Mouse (Mus musculus) embryonic fibroblast, embryonic 13.5 days (primary cell): ENCODE results near the gene Abcc4. TPM values are rescaled to one million over a fixed set of nuclear protein-coding genes. Genes with fewer than 3 reads are reported as not detected.

ENCODE experiments used
- H3K27ac ChIP-seq: 2 replicates; pipeline ENCODE4 v1.5.1; 2012; ENCODE audit warnings: low read length, control low read depth, inconsistent platforms; ENCODE audit not compliant: insufficient read depth
- H3K4me1 ChIP-seq: 2 replicates; pipeline ENCODE4 v1.6.1; 2011; ENCODE audit warnings: low read length; ENCODE audit not compliant: control insufficient read depth, insufficient read depth
- H3K4me3 ChIP-seq: 2 replicates; pipeline ENCODE4 v1.5.1; 2011; ENCODE audit warnings: mild to moderate bottlenecking, control low read depth, low read length; ENCODE audit not compliant: insufficient read depth
- CTCF ChIP-seq: IDR thresholded peaks from 2 replicates; pipeline ENCODE4 v1.5.1; 2011; ENCODE audit warnings: mild to moderate bottlenecking, control low read depth, low read length, moderate library complexity, borderline replicate concordance; ENCODE audit not compliant: insufficient read depth
- POLR2A ChIP-seq: IDR thresholded peaks from 2 replicates; pipeline ENCODE4 v1.6.1; 2011; ENCODE audit warnings: low read depth, mild to moderate bottlenecking, control low read depth, low read length, moderate library complexity
- polyA plus RNA-seq: library from polyadenylated mRNA; stranded (reverse); fragments of >200 nt; gene quantifications from 2 replicates; pipeline ENCODE4 v1.2.4, GENCODE M21; 2011; ENCODE audit warnings: low read depth; ENCODE audit not compliant: missing spikeins, insufficient read length

Abcc4 gene
- polyA plus RNA-seq, 1 experiment: 9.5 TPM

DNA sequence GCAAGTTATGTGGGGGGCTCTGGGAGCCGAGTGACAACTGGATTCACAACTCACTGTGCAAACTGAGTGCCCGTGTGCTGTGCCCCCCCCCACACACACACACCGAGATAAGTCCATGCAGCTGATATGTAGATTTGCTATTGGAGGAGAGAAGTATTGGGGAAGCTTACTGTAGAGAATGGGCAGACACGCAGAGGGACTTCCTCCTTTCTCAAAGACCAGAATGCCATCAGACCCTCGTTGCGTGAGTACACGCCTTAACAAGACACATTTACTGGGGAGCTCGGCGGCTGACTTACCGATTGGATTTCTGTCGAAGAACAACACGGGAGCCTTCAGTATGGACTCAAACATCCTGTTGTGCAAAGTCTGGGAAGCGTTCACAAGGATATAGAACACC lies 111.6 kb downstream of the Abcc4 start:
- Histone ChIP-seq H3K4me3 (no peak overlapping the region), H3K4me1 (no peaks in the 10 kb centered on the region)
- TF ChIP-seq CTCF: no peak
- no peak for TF ChIP-seq POLR2A

DNA sequence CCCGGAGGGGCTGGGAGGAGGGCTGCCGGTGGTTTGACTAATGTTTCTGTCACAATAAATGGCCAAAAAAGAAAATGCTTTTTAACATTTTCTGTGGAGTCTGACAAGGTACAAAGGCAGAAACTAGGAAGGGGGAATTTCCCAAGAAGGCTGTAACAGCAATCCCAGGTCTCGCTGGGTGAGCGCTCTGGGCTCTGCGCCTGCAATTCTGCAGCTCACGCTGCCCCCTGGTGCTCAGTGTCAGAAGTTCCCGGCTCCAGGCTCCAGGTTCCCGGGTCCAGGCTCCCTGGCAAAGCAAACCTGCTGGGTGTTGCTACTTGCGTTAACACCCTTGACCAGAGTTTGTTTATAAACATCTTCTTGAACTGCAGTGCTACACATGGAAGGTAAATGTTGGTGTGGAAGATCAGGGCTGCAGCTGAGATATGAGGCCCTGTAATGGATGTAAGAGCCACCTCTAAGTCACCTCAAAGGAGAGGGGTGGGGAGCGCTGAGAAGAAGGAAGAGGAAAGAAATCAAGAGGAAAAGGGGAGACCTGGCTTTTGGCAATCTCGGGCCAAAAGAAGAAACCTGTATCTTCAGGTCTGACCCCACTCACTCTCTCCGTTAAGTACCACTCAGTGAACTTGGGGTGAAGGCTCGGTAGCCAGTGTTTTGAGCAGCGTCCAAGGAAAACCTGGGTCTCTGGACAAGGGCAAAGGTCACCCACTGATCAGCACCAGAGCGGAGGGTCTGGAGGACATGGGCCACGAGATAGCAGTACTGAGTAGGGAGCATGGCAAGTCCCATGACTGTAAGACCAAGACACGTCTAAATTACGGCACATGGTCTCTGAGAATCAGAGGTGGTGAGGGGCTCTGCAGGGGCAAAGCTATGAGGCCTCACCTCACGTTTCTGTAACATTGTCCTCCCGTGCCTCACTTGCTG lies 114.3 kb downstream of the Abcc4 start:
- TF ChIP-seq POLR2A (no peak), CTCF (peak; percentile 71)
- Histone ChIP-seq H3K4me3 (no peak overlapping the region), H3K4me1 (no peaks in the 10 kb centered on the region), H3K27ac (no peak overlapping the region)

More for the DNA sequence above, 111.6 kb downstream of the Abcc4 start:
- no peak overlapping the region for H3K27ac ChIP-seq

DNA sequence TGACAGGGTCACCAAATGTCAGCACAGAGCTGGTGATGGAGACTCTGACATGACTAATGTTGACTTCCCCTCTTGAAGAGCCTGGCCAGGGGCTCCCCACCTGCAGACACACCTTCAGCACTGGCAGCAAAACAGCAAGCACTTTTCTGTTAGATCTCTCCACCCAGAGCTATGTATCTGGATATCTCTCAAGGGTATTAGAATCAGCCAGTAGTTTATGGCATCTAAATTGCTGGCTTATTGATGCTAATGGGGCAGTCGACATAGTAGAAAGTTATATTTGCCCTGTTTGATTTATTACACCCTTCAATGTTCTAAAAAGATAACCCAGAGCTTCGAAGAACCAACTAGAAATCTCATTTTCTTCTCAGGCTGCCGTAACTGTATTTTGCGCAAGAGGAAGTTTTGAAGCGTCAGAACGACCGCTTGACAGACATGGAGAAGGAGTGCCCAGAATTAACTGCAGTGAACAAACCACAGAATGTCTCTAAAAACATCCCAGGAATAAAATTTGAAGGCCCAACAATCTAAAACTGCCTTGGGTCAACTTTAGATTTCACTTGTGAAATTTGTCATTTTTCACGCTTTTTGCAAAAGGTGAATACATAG lies 123.6 kb downstream of the Abcc4 start:
- H3K4me1 ChIP-seq: no peaks in the 10 kb centered on the region
- H3K4me3 ChIP-seq: no peak overlapping the region
- no peak overlapping the region for H3K27ac ChIP-seq
- TF ChIP-seq CTCF (no peak), POLR2A (no peak)

- Histone ChIP-seq H3K4me3 (no peak overlapping the region), H3K4me1 (no peaks in the 10 kb centered on the region), H3K27ac (no peak overlapping the region)
- TF ChIP-seq POLR2A (no peak), CTCF (no peak)
Observed at GRCm38 (mm10) chr14:118581673-118582072, 124.3 kb downstream of the Abcc4 start.

GRCm38 (mm10) chr14:118579013-118579728 lies 126.8 kb downstream of the Abcc4 start:
- TF ChIP-seq CTCF (no peak), POLR2A (no peak)
- Histone ChIP-seq H3K4me3 (no peak overlapping the region), H3K27ac (no peak overlapping the region), H3K4me1 (no peaks in the 10 kb centered on the region)

DNA sequence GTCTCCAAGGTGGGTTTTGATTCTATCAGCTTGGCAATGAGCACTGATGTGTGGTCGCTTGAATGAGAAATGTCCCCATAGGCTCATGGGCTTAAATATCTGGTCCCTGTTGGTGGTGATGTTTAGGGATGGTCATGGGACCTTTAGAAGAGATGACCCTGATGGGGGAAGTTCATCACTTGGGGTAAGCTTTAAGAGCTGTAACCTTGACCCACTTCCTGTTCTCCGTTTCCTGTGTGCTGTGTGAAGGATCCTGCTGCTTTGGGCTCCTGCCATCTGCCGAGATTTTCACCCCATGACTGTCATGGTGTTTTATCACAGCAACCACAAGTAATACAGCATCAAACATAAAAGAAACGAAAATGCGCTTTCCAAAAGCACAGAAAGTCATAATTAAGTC lies 128.1 kb downstream of the Abcc4 start:
- H3K4me3 ChIP-seq: no peak overlapping the region
- TF ChIP-seq CTCF (no peak), POLR2A (no peak)
- H3K4me1 ChIP-seq: no peaks in the 10 kb centered on the region
- H3K27ac ChIP-seq: no peak overlapping the region

DNA sequence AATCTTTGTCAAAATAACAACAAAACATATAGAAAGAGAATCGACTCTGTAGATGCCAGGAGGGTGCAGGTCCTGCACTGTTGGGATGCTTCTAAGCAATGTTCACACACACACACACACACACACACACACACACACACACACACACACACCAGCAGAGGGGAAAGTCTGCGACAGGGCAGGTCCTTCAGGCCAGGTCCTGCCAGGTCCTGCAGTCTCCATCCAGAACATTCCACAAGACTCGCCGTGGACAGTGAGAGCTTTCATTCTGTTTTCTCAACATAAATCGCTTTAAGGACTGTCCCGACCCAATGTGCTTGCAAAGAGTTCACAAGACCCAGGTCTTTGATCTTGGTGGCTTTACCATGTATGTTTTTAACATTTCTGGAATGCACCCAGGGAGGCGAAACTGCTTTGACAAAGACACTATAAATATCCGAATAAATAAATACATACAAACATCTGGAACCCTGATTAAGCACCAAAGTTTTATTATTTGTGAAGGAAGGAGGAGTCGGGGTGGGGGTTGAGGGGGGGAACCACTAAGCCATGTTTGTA lies 133.3 kb downstream of the Abcc4 start:
- no peak overlapping the region for H3K27ac ChIP-seq

GRCm38 (mm10) chr14:118569586-118569985 lies 136.4 kb downstream of the Abcc4 start:
- TF ChIP-seq CTCF (no peak), POLR2A (no peak)
- Histone ChIP-seq H3K27ac (no peak overlapping the region), H3K4me1 (peaks cover 7% of the 10 kb centered on the region; the same call in 1 of the 2 replicates), H3K4me3 (no peak overlapping the region)

More for the DNA sequence above, 133.3 kb downstream of the Abcc4 start:
- TF ChIP-seq CTCF (no peak), POLR2A (no peak)
- Histone ChIP-seq H3K4me3 (no peak overlapping the region), H3K4me1 (no peaks in the 10 kb centered on the region)

- TF ChIP-seq CTCF (no peak), POLR2A (no peak)
- peaks cover 10% of the 10 kb centered on the region for H3K4me1 ChIP-seq
- H3K4me3 ChIP-seq: no peak overlapping the region
- no peak overlapping the region for H3K27ac ChIP-seq
Observed at GRCm38 (mm10) chr14:118568116-118568673, 137.8 kb downstream of the Abcc4 start.
